Mouse (Mus musculus): ENCODE measurements around the gene Rarb.

Gene Rarb

DNA sequence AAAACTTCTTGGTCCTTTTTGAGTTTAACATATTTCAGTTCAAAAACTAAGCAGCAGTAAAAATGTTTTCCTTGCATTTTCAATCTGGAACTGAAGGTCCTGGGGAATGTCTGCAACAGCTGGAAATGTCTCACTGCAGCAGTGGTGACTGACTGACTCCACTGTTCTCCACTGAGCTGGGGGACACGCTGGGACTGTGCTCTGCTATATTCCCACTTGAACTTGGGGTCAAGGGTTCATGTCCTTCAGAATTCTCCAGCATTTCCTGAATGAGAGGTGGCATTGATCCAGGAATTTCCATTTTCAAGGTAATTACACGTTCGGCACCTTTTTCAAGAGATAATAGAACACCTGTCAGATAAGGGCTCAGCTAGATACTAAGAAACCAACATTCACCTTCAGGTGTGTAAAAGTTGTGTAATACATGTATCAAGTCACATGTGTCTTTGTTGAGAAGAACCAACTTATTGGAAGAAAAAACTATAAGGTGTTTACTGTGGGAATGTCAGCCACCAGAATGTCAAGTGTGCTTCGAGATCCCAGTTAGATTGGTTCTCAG lies 386.9 kb downstream of the Rarb start:
- DNase-seq: no peak

DNA sequence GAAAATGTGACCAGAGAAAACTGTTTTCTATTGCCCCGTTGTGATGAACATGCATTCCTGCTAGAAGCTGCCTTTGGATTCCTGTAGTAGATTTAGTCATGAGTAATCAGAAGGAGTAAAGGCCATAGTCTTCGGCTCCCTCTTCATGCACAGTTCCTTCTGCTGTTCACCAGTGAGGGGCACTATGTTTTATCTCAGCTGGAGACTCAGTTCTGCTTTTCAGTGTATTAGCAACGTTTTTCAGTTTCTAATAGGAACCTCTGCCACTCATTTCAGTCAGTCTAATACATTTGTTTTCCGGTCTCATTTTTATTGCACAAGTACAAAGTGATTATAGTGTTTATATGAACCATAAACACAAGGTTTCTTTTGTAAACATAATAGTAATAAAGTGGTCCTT lies 391.4 kb downstream of the Rarb start:
- no peak for DNase-seq

DNA sequence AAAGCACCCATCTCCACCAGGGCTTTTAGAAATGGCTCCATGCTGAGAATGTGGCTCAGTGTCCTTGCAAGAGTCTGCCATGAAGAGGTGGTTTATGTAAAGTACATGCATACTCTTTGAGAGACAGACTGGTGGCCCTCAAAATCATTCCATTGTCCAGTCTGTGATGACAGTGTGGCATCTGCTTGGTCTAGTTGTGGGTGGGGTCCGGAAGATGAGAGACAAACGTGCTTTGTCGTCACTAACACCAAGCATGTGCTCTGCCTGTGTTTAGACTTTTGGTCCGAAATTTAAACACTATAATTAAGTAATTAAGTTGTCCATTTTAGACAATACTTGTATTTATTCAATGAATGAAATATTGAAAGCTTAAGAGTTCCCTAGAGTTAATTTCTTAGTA lies 404.8 kb downstream of the Rarb start:
- no peak for DNase-seq

DNA sequence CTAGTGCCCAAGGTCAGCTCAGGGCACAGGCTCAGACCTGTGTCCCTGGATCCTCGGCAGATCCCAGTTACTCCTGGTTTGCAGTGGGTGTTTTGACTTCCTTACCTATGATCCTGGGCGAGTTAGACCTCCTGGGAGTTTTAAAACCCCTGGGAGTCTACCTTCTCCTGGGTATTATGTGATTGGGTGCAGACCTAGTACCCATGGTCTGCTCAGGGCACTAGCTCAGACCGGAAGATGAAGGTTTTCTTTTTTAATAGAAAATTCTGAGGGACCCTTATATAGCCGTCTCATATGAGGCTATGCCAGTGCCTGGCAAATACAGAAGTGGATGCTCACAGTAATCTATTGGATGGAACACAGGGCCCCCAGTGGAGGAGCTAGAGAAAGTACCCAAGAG lies 413.8 kb downstream of the Rarb start:
- DNase-seq: no peak

DNA sequence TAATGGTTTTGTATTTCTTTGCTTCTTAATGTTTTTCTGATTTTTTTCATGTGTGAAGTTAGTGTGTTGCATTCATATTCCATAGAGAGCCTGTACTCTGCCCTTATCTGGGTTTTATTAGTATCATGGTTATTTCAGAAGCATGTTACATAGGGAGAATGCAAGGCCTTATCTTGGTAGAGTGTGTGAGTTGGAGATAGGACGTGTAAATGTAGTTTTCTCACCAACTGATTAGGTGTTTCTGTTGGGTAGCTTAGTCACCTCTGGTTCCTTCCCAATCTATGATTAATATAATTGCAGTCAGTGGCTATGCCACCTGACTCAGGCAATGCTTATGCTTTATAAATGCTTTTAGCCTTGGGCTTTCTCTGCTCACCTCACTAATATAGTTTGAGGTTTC lies 434.2 kb downstream of the Rarb start:
- DNase-seq: no peak

All from thymus, adult 18-20 months (tissue).